Mouse (Mus musculus) splenic B cell, adult 2 months (primary cell): ENCODE results near the gene Glb1l3.

Source experiments
- DNase-seq: peaks from one replicate; pipeline ENCODE4 v3.0.0-alpha.2; 2011; ENCODE audit warnings: low read depth, low spot score
- H3K27me3 ChIP-seq: 2 replicates; pipeline ENCODE4 v1.6.1; 2012; ENCODE audit warnings: mild to moderate bottlenecking, low read length, moderate library complexity, mixed read lengths; ENCODE audit not compliant: control insufficient read depth, poor library complexity, insufficient read depth, severe bottlenecking
- H3K36me3 ChIP-seq: 2 replicates; pipeline ENCODE4 v1.6.1; 2012; ENCODE audit warnings: mild to moderate bottlenecking, low read length, moderate library complexity, mixed read lengths; ENCODE audit not compliant: control insufficient read depth, poor library complexity, insufficient read depth, severe bottlenecking

The Glb1l3 gene

DNA sequence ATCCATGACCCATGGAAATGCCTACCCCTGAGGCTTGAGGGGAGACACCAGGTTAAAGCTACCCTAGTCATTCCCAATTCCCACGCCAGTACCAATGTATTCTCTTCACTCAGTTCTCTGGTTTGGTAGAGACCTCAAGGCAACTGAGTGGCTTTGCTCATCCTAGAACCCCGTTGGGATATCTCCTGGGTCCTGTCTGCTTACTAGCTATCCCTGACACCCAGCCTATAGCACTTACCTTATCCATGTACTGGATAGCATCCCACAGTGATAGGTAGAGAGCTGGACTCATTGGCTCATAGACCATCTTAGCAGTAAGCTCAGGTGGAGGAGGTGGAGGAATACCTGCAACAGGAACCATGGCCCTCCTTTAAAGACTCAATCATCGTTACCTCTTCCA lies 92.5 kb downstream of the Glb1l3 start:
- no peaks in the 10 kb centered on the region for H3K36me3 ChIP-seq
- DNase-seq = no peak
- H3K27me3 ChIP-seq = no peaks in the 10 kb centered on the region
